Mouse (Mus musculus) midbrain, embryonic 15.5 days (tissue): ENCODE results near the gene Bglap3. TPM values are rescaled to one million over a fixed set of nuclear protein-coding genes. Genes with fewer than 3 reads are reported as not detected.

Source experiments
- polyA plus RNA-seq: library from polyadenylated mRNA; unstranded; fragments of >200 nt; fragmentation: Nextera tagmentation; extraction: Ambion mirVana; gene quantifications from 2 replicates; pipeline ENCODE4 v1.2.1, GENCODE M21; 2015

The Bglap3 gene
- polyA plus RNA-seq, 1 experiment from 2014 or later, result not detected

Other genes with a start within 250 kb of the Bglap3 start
- 23.2 and 25.3 TPM in 2 replicates for gene Mef2d, start 230.4 kb downstream of the Bglap3 start, polyA plus RNA-seq
- 0.14 TPM in 2 replicates for gene Rhbg, start 118.0 kb downstream of the Bglap3 start, polyA plus RNA-seq
- gene Gm38392, start 85.5 kb downstream of the Bglap3 start, polyA plus RNA-seq, result not detected in 2 replicates
- gene Tsacc, start 75.7 kb downstream of the Bglap3 start, polyA plus RNA-seq, result 8.7 and 9.9 TPM in 2 replicates
- 442 and 444 TPM in 2 replicates for gene Cct3, start 75.6 kb downstream of the Bglap3 start, polyA plus RNA-seq
- 106 and 107 TPM in 2 replicates for gene Glmp, start 47.7 kb downstream of the Bglap3 start, polyA plus RNA-seq
- 1.1 and 1.6 TPM in 2 replicates for gene Tmem79, start 36.6 kb downstream of the Bglap3 start, polyA plus RNA-seq
- gene Smg5, start 36.5 kb downstream of the Bglap3 start, polyA plus RNA-seq, result 73.2 and 74.9 TPM in 2 replicates
- 1.1 and 1.8 TPM in 2 replicates for gene Paqr6, start 8.2 kb downstream of the Bglap3 start, polyA plus RNA-seq
- gene Bglap2, start 6.0 kb upstream of the Bglap3 start, polyA plus RNA-seq, result not detected in 2 replicates
- 0.50 TPM in 1 of 2 replicates, not detected in the other for gene Bglap, start 11.7 kb upstream of the Bglap3 start, polyA plus RNA-seq
- 23.6 and 26.7 TPM in 2 replicates for gene Pmf1, start 37.6 kb upstream of the Bglap3 start, polyA plus RNA-seq
- gene Slc25a44, start 52.4 kb upstream of the Bglap3 start, polyA plus RNA-seq, result 39.6 and 41.2 TPM in 2 replicates
- 39.1 and 39.3 TPM in 2 replicates for gene Sema4a, start 88.4 kb upstream of the Bglap3 start, polyA plus RNA-seq
- gene Lmna, start 137.2 kb upstream of the Bglap3 start, polyA plus RNA-seq, result 51.1 and 51.6 TPM in 2 replicates
- 37.0 and 37.7 TPM in 2 replicates for gene Mex3a, start 159.7 kb upstream of the Bglap3 start, polyA plus RNA-seq
- 0.41 and 1.3 TPM in 2 replicates for gene Rab25, start 175.6 kb upstream of the Bglap3 start, polyA plus RNA-seq
- gene Lamtor2, start 180.3 kb upstream of the Bglap3 start, polyA plus RNA-seq, result 206 and 232 TPM in 2 replicates
- 45.9 and 48.0 TPM in 2 replicates for gene Ubqln4, start 181.0 kb upstream of the Bglap3 start, polyA plus RNA-seq
- gene Ssr2, start 203.1 kb upstream of the Bglap3 start, polyA plus RNA-seq, result 133 and 143 TPM in 2 replicates
- 138 and 145 TPM in 2 replicates for gene Arhgef2, start 233.2 kb upstream of the Bglap3 start, polyA plus RNA-seq